Mouse (Mus musculus) hindbrain, embryonic 15.5 days (tissue): ENCODE data around the gene Fzd9. TPM values are rescaled to one million over a fixed set of nuclear protein-coding genes. Genes with fewer than 3 reads are reported as not detected.

Experiments used
- ATAC-seq: fragments of 200-750 bp; cut with Nextera tagmentation; 2 replicates; pipeline ENCODE4 v1.8.0; 2017; ENCODE audit warnings: low read depth, moderate number of reproducible peaks, moderate TSS enrichment; ENCODE audit not compliant: low FRiP score
- H3K27ac ChIP-seq: fragments of 300-500 bp; sonication (generic); replicated peaks from 2 replicates; pipeline ENCODE4 v1.5.1; 2015; ENCODE audit warnings: mild to moderate bottlenecking, inconsistent platforms
- H3K27me3 ChIP-seq: fragments of 300-500 bp; sonication (generic); 2 replicates; pipeline ENCODE4 v1.6.1; 2015; ENCODE audit warnings: control low read depth, inconsistent platforms
- H3K36me3 ChIP-seq: fragments of 300-500 bp; sonication (generic); 2 replicates; pipeline ENCODE4 v1.6.1; 2015; ENCODE audit warnings: control low read depth, inconsistent platforms
- H3K4me1 ChIP-seq: fragments of 300-500 bp; sonication (generic); replicated peaks from 2 replicates; pipeline ENCODE4 v1.6.1; 2015; ENCODE audit warnings: control low read depth, inconsistent platforms
- H3K4me2 ChIP-seq: fragments of 300-500 bp; sonication (generic); 2 replicates; pipeline ENCODE4 v1.6.1; 2015; ENCODE audit warnings: moderate library complexity, mild to moderate bottlenecking, inconsistent platforms
- H3K4me3 ChIP-seq: fragments of 300-500 bp; sonication (generic); 2 replicates; pipeline ENCODE4 v1.5.1; 2015; ENCODE audit warnings: mild to moderate bottlenecking, inconsistent platforms
- H3K9ac ChIP-seq: fragments of 300-500 bp; sonication (generic); 2 replicates; pipeline ENCODE4 v1.6.1; 2015; ENCODE audit warnings: inconsistent platforms
- H3K9me3 ChIP-seq: fragments of 300-500 bp; sonication (generic); 2 replicates; pipeline ENCODE4 v1.6.1; 2016; ENCODE audit warnings: control low read depth, inconsistent platforms
- WGBS: fragments of 180-500 bp; shearing (Covaris S2); methylation state at CpG from one replicate; pipeline ENCODE4 v1.1.7; 2015; 5-methylcytosine and 5-hydroxymethylcytosine counted together
- microRNA-seq: library from miRNA; unstranded; fragments of <30 nt; microRNA quantifications from one replicate; pipeline ENCODE4, GENCODE M21; 2016
- polyA plus RNA-seq: library from polyadenylated mRNA; unstranded; fragments of >200 nt; fragmentation: Nextera tagmentation; extraction: Ambion mirVana; gene quantifications from 2 replicates; pipeline ENCODE4 v1.2.1, GENCODE M21; 2015

Gene Fzd9
- polyA plus RNA-seq, 1 experiment from 2014 or later = 20.9 TPM

DNA sequence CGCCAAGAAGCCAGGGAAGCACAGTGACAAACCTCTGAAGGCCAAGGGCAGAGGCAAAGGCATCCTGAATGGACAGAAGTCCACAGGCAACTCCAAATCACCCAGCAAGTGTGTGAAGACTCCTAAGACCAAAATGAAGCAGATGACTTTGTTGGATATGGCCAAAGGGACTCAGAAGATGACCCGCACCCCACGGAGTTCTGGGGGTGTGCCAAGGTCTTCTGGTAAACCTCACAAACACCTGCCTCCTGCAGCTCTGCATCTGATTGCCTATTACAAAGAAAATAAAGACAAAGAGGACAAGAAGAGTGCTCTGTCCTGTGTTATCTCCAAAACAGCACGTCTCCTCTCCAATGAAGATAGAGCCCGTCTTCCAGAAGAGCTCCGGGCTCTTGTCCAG, 34.2 kb downstream of the Fzd9 start:
- WGBS = 92% methylated on average over 6 of the region's 6 CpGs
- Histone ChIP-seq H3K27me3 (no peaks in the 10 kb centered on the region), H3K27ac (no peak overlapping the region), H3K4me1 (no peaks in the 10 kb centered on the region), H3K4me3 (no peak overlapping the region), H3K9me3 (no peaks in the 10 kb centered on the region), H3K9ac (no peak overlapping the region), H3K4me2 (no peak overlapping the region), H3K36me3 (peaks cover 70% of the 10 kb centered on the region)
- ATAC-seq = no peak

- no peaks in the 10 kb centered on the region for H3K9me3 ChIP-seq
- no peak overlapping the region for H3K27ac ChIP-seq
- H3K36me3 ChIP-seq = peaks cover 71% of the 10 kb centered on the region
- ATAC-seq = no peak
- H3K4me1 ChIP-seq = no peaks in the 10 kb centered on the region
- H3K4me2 ChIP-seq = no peak overlapping the region
- 100% methylated on average over 1 of the region's 1 CpGs for WGBS
- no peak overlapping the region for H3K9ac ChIP-seq
- H3K27me3 ChIP-seq = no peaks in the 10 kb centered on the region
- H3K4me3 ChIP-seq = no peak overlapping the region
Measured at GRCm38 (mm10) chr5:135208197-135208596, 42.8 kb downstream of the Fzd9 start.

GRCm38 (mm10) chr5:135202763-135203162, 48.3 kb downstream of the Fzd9 start:
- Histone ChIP-seq H3K9me3 (no peaks in the 10 kb centered on the region), H3K36me3 (peaks cover 54% of the 10 kb centered on the region), H3K27ac (no peak overlapping the region), H3K27me3 (no peaks in the 10 kb centered on the region), H3K4me3 (no peak overlapping the region), H3K4me2 (no peak overlapping the region), H3K4me1 (no peaks in the 10 kb centered on the region), H3K9ac (no peak overlapping the region)
- WGBS = 94% methylated on average over 3 of the region's 3 CpGs
- ATAC-seq = no peak

Small RNA genes within 50 kb of the gene (microRNA-seq; reads per million reads assigned to microRNA genes)
- gene Gm25315 = not detected

Other genes with a start within 250 kb of the Fzd9 start
- 68.1 and 68.3 TPM in 2 replicates for gene Abhd11, start 242.1 kb downstream of the Fzd9 start, polyA plus RNA-seq
- 127 and 145 TPM in 2 replicates for gene Stx1a, start 227.7 kb downstream of the Fzd9 start, polyA plus RNA-seq
- 41.1 and 42.9 TPM in 2 replicates for gene Dnajc30, start 187.0 kb downstream of the Fzd9 start, polyA plus RNA-seq
- gene Bud23, start 186.3 kb downstream of the Fzd9 start, polyA plus RNA-seq = 76.3 and 80.3 TPM in 2 replicates
- gene Vps37d, start 173.0 kb downstream of the Fzd9 start, polyA plus RNA-seq = 37.3 and 43.0 TPM in 2 replicates
- gene Mlxipl, start 161.3 kb downstream of the Fzd9 start, polyA plus RNA-seq = 0.97 and 1.6 TPM in 2 replicates
- 13.9 and 16.0 TPM in 2 replicates for gene Tbl2, start 101.6 kb downstream of the Fzd9 start, polyA plus RNA-seq
- 38.4 and 41.4 TPM in 2 replicates for gene Bcl7b, start 82.9 kb downstream of the Fzd9 start, polyA plus RNA-seq
- gene Baz1b, start 64.0 kb downstream of the Fzd9 start, polyA plus RNA-seq = 26.6 and 28.9 TPM in 2 replicates
- gene Fkbp6, start 98.8 kb upstream of the Fzd9 start, polyA plus RNA-seq = 0.30 and 0.39 TPM in 2 replicates
- gene Trim50, start 102.1 kb upstream of the Fzd9 start, polyA plus RNA-seq = not detected in 2 replicates
- 31.3 and 34.3 TPM in 2 replicates for gene Nsun5, start 118.7 kb upstream of the Fzd9 start, polyA plus RNA-seq
- gene Pom121, start 143.3 kb upstream of the Fzd9 start, polyA plus RNA-seq = 11.1 and 11.5 TPM in 2 replicates